Mouse (Mus musculus) hindbrain, embryonic 10.5 days (tissue): ENCODE measurements around the gene Fam84b. TPM values are rescaled to one million over a fixed set of nuclear protein-coding genes. Genes with fewer than 3 reads are reported as not detected.

ENCODE experiments used
- DNase-seq: peaks from one replicate; pipeline ENCODE4 v3.0.0-alpha.2; 2017; ENCODE audit warnings: low spot score
- H3K27ac ChIP-seq: fragments of 300-500 bp; sonication (generic); 2 replicates; pipeline ENCODE4 v1.5.1; 2016; ENCODE audit warnings: mild to moderate bottlenecking, moderate library complexity
- H3K27me3 ChIP-seq: fragments of 300-500 bp; sonication (generic); 2 replicates; pipeline ENCODE4 v1.6.1; 2016; ENCODE audit warnings: mild to moderate bottlenecking; ENCODE audit not compliant: poor library complexity, insufficient read depth, severe bottlenecking
- H3K36me3 ChIP-seq: fragments of 300-500 bp; sonication (generic); 2 replicates; pipeline ENCODE4 v1.6.1; 2016; ENCODE audit warnings: mild to moderate bottlenecking, moderate library complexity
- H3K4me1 ChIP-seq: fragments of 300-500 bp; sonication (generic); replicated peaks from 2 replicates; pipeline ENCODE4 v1.6.1; 2016; ENCODE audit warnings: mild to moderate bottlenecking
- H3K4me3 ChIP-seq: fragments of 300-500 bp; sonication (generic); 2 replicates; pipeline ENCODE4 v1.5.1; 2016; ENCODE audit warnings: mild to moderate bottlenecking, moderate library complexity
- H3K9me3 ChIP-seq: fragments of 300-500 bp; sonication (generic); 2 replicates; pipeline ENCODE4 v1.6.1; 2016; ENCODE audit warnings: mild to moderate bottlenecking, moderate library complexity
- WGBS: fragments of 180-500 bp; shearing (Covaris S2); methylation state at CpG from one replicate; pipeline ENCODE4 v1.1.7; 2016; 5-methylcytosine and 5-hydroxymethylcytosine counted together
- polyA plus RNA-seq: library from polyadenylated mRNA; unstranded; fragments of >200 nt; fragmentation: Nextera tagmentation; extraction: Ambion mirVana; gene quantifications from 2 replicates; pipeline ENCODE4 v1.2.1, GENCODE M21; 2016

Fam84b gene
- polyA plus RNA-seq, 1 experiment from 2014 or later, result 12.2 TPM

GRCm38 (mm10) chr15:60823870-60824709, 29.5 kb downstream of the Fam84b start:
- under 1% methylated on average over 45 of the region's 45 CpGs for WGBS
- Histone ChIP-seq H3K4me1 (peaks cover 48% of the 10 kb centered on the region), H3K36me3 (peaks cover 20% of the 10 kb centered on the region; the same call in 1 of the 2 replicates), H3K9me3 (no peaks in the 10 kb centered on the region), H3K27ac (peak overlapping the region; percentile 91), H3K4me3 (peak overlapping the region; percentile 82), H3K27me3 (0 out of 2 replicates have a peak, but pooled peaks cover 2% of the 10 kb centered on the region)
- no peak for DNase-seq

GRCm38 (mm10) chr15:60823620-60823869, 30.0 kb downstream of the Fam84b start:
- H3K27me3 ChIP-seq, result 0 out of 2 replicates have a peak, but pooled peaks cover 2% of the 10 kb centered on the region
- H3K27ac ChIP-seq, result peak overlapping the region; percentile 91
- peaks cover 21% of the 10 kb centered on the region for H3K36me3 ChIP-seq
- H3K9me3 ChIP-seq, result no peaks in the 10 kb centered on the region
- H3K4me1 ChIP-seq, result peaks cover 48% of the 10 kb centered on the region
- no peak for DNase-seq
- H3K4me3 ChIP-seq, result peak overlapping the region; percentile 82
- WGBS, result under 1% methylated on average over 24 of the region's 24 CpGs

- Histone ChIP-seq H3K27ac (peak overlapping the region; percentile 91), H3K4me3 (peak overlapping the region; percentile 82), H3K27me3 (0 out of 2 replicates have a peak, but pooled peaks cover 2% of the 10 kb centered on the region), H3K4me1 (peaks cover 48% of the 10 kb centered on the region), H3K36me3 (peaks cover 24% of the 10 kb centered on the region), H3K9me3 (no peaks in the 10 kb centered on the region)
- WGBS, result 1% methylated on average over 68 of the region's 68 CpGs
- peak; percentile 83 for DNase-seq
Measured at GRCm38 (mm10) chr15:60822803-60823619, 30.6 kb downstream of the Fam84b start.

GRCm38 (mm10) chr15:60822101-60822802, 31.3 kb downstream of the Fam84b start:
- Histone ChIP-seq H3K4me3 (peak overlapping the region; percentile 82), H3K27ac (peak overlapping the region; percentile 91), H3K9me3 (no peaks in the 10 kb centered on the region), H3K27me3 (0 out of 2 replicates have a peak, but pooled peaks cover 2% of the 10 kb centered on the region), H3K4me1 (peaks cover 50% of the 10 kb centered on the region), H3K36me3 (peaks cover 24% of the 10 kb centered on the region)
- 2% methylated on average over 10 of the region's 10 CpGs for WGBS
- DNase-seq, result peak; percentile 52

- Histone ChIP-seq H3K4me3 (no peak overlapping the region), H3K27ac (no peak overlapping the region), H3K36me3 (peaks cover 24% of the 10 kb centered on the region), H3K27me3 (no peaks in the 10 kb centered on the region), H3K9me3 (no peaks in the 10 kb centered on the region), H3K4me1 (peaks cover 41% of the 10 kb centered on the region)
- DNase-seq, result no peak
- 79% methylated on average over 1 of the region's 1 CpGs for WGBS
Measured at GRCm38 (mm10) chr15:60818500-60818899, 35.1 kb downstream of the Fam84b start.

GRCm38 (mm10) chr15:60816478-60816877, 37.1 kb downstream of the Fam84b start:
- no peaks in the 10 kb centered on the region for H3K9me3 ChIP-seq
- no peak overlapping the region for H3K27ac ChIP-seq
- 35% methylated on average over 1 of the region's 1 CpGs for WGBS
- H3K27me3 ChIP-seq, result no peaks in the 10 kb centered on the region
- peaks cover 22% of the 10 kb centered on the region for H3K36me3 ChIP-seq
- no peak overlapping the region for H3K4me3 ChIP-seq
- peaks cover 21% of the 10 kb centered on the region for H3K4me1 ChIP-seq
- no peak for DNase-seq

- Histone ChIP-seq H3K36me3 (peaks cover 4% of the 10 kb centered on the region; the same call in 1 of the 2 replicates), H3K9me3 (no peaks in the 10 kb centered on the region), H3K27me3 (no peaks in the 10 kb centered on the region), H3K4me1 (peaks cover 15% of the 10 kb centered on the region), H3K4me3 (no peak overlapping the region), H3K27ac (no peak overlapping the region)
- 86% methylated on average over 3 of the region's 3 CpGs for WGBS
- no peak for DNase-seq
Measured at GRCm38 (mm10) chr15:60814542-60814941, 39.0 kb downstream of the Fam84b start.

GRCm38 (mm10) chr15:60793041-60793673, 60.4 kb downstream of the Fam84b start:
- DNase-seq, result no peak
- H3K9me3 ChIP-seq, result no peaks in the 10 kb centered on the region
- H3K4me1 ChIP-seq, result no peaks in the 10 kb centered on the region
- no peaks in the 10 kb centered on the region for H3K27me3 ChIP-seq
- no peak overlapping the region for H3K4me3 ChIP-seq
- no peaks in the 10 kb centered on the region for H3K36me3 ChIP-seq
- no peak overlapping the region for H3K27ac ChIP-seq

GRCm38 (mm10) chr15:60789084-60789483, 64.5 kb downstream of the Fam84b start:
- WGBS, result 81% methylated on average over 1 of the region's 1 CpGs
- Histone ChIP-seq H3K4me1 (no peaks in the 10 kb centered on the region), H3K27me3 (no peaks in the 10 kb centered on the region), H3K36me3 (no peaks in the 10 kb centered on the region), H3K27ac (no peak overlapping the region), H3K9me3 (no peaks in the 10 kb centered on the region), H3K4me3 (no peak overlapping the region)
- no peak for DNase-seq

GRCm38 (mm10) chr15:60783761-60784160, 69.8 kb downstream of the Fam84b start:
- Histone ChIP-seq H3K4me3 (no peak overlapping the region), H3K36me3 (no peaks in the 10 kb centered on the region), H3K9me3 (no peaks in the 10 kb centered on the region), H3K4me1 (no peaks in the 10 kb centered on the region), H3K27me3 (no peaks in the 10 kb centered on the region), H3K27ac (no peak overlapping the region)
- DNase-seq, result no peak
- 85% methylated on average over 2 of the region's 2 CpGs for WGBS

- Histone ChIP-seq H3K27me3 (no peaks in the 10 kb centered on the region), H3K27ac (no peak overlapping the region), H3K9me3 (no peaks in the 10 kb centered on the region), H3K36me3 (no peaks in the 10 kb centered on the region), H3K4me1 (no peaks in the 10 kb centered on the region), H3K4me3 (no peak overlapping the region)
- DNase-seq, result no peak
- 86% methylated on average over 1 of the region's 1 CpGs for WGBS
Measured at GRCm38 (mm10) chr15:60779531-60779973, 74.0 kb downstream of the Fam84b start.

- H3K4me1 ChIP-seq, result no peaks in the 10 kb centered on the region
- no peaks in the 10 kb centered on the region for H3K9me3 ChIP-seq
- DNase-seq, result no peak
- no peaks in the 10 kb centered on the region for H3K36me3 ChIP-seq
- H3K4me3 ChIP-seq, result no peak overlapping the region
- H3K27me3 ChIP-seq, result no peaks in the 10 kb centered on the region
- WGBS, result 92% methylated on average over 4 of the region's 4 CpGs
- H3K27ac ChIP-seq, result no peak overlapping the region
Measured at GRCm38 (mm10) chr15:60779063-60779462, 74.5 kb downstream of the Fam84b start.
